Mouse (Mus musculus): ENCODE results near the gene Dis3l2.

Gene Dis3l2

GRCm38 (mm10) chr1:87009156-87009555 lies 305.5 kb downstream of the Dis3l2 start:
- in situ Hi-C loops (cut with MseI, MboI), result no loop called here

DNA sequence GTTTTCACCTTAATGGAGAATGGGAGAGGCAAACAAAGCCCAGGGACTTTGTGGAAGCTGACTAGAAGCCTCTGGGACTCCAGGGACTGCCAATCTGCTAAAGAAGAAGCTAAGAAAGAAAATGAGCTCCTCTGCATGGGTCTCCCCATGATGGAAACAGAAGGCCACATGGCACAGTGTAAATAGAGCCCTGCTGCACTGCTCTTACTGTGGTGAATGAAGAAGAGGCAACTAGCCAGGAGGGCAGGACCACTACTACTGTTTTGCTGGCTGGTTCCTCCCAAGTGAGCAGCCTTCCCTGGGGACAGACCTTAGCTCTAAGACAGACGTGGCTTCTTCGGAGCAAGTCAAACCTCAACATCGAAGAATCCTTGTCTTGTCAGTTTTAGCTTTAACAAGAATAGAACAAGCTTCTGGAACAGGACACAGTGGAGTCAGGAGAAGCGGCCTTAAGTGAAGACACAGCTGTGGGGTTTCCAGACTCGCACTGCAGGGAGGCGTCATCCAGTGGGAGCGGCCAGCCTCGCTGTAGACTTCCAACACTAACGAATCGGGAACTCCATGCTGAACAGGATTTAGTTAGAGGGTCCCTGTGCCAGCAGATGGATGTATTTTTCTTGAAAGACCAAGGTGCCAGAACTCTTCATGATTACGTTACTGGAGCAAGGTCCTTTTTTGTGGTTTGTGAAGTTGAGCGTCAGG lies 307.2 kb downstream of the Dis3l2 start:
- in situ Hi-C loops (cut with MseI, MboI), result no loop called here

- in situ Hi-C loops (cut with MseI, MboI), result no loop called here
Observed at GRCm38 (mm10) chr1:87011718-87012117, 308.1 kb downstream of the Dis3l2 start.

DNA sequence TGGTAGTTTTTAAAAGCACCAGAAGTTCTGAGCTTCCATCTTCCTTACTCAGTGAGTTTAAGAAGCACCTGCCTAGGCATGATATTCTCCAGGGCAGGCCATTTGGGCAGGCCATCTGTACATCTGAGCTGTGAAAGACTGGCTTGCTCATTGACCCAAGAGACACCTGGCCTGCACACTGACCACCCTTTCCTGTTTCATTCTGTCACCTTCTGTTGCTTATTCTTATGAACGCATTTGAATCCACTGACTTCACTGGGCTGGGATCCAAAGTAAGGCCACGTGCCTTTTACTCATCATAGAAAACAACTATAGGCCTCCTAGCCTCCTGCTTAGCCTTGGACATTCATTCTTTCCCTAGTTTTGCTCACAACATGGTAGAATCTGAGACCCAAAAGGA lies 309.0 kb downstream of the Dis3l2 start:
- in situ Hi-C loops (cut with MseI, MboI), result no loop called here

DNA sequence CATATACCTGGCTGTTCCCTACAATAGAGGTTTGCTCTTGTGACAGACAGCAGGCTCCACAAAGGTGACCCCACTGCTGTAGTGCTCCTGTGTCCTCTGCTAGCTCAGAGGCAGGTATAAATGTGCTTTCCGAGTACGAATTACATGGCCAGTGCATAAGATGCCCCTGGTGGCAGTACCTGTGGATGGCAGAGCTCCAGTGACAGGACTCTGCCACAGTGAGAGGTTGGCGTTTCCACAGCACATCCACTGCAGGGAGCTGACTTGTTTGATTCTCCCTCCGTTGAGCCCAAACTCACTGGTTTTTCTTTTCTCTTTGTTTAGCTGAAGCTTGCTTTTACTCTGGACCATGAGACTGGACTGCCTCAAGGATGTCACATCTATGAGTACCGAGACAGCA lies 317.1 kb downstream of the Dis3l2 start:
- in situ Hi-C loops (cut with MseI, MboI), result no loop called here

DNA sequence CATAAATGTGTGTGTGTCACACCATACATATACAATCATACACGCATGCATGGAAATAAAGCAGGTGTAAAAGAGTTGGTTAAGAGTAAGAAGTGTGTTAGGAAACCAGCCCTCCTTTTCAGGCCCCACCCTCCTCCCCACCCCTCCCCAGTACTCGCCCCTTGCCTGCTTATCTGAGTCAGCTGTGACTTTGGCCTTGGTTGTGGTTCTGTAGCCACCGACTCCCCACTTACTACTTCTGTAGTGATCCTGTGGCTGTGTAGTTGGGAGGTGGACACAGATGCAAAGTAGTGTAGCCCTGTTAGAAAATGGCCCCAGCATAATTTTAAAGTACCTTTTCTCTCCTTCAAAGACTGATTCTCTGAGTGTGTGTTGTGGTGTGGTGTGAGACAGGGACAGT lies 318.0 kb downstream of the Dis3l2 start:
- in situ Hi-C loops (cut with MseI, MboI), result no loop called here

- in situ Hi-C loops (cut with MseI, MboI), result no loop called here
Observed at GRCm38 (mm10) chr1:87023291-87024170, 319.9 kb downstream of the Dis3l2 start.

DNA sequence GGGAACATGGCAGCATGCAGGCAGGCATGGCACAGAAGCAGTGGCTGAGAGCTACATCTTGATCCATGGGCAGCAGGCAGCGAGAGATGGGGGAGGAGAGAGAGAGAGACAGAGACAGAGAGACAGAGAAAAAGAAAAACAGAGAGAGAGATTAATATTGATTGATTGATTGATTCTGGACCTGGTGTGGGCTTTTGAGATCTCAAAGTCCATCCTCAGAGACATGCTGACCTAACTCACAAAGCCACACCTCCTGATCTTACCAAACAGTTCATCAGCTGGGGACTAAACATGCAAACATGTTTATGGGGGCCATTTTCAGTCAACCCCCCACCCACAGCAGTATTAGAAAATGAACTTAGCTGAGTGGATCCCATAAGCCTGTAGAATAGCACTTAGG lies 321.4 kb downstream of the Dis3l2 start:
- in situ Hi-C loops (cut with MseI, MboI), result loop anchor here in 1 of 2 experiments (25.0 kb wide), 1 partner anchor 363 kb away; the partner anchor contains the start of gene Nppc

- in situ Hi-C loops (cut with MseI, MboI), result loop anchor here in 1 of 2 experiments (25.0 kb wide), 1 partner anchor 366 kb away; the partner anchor contains the start of gene Nppc
Observed at GRCm38 (mm10) chr1:87028786-87029185, 325.2 kb downstream of the Dis3l2 start.

DNA sequence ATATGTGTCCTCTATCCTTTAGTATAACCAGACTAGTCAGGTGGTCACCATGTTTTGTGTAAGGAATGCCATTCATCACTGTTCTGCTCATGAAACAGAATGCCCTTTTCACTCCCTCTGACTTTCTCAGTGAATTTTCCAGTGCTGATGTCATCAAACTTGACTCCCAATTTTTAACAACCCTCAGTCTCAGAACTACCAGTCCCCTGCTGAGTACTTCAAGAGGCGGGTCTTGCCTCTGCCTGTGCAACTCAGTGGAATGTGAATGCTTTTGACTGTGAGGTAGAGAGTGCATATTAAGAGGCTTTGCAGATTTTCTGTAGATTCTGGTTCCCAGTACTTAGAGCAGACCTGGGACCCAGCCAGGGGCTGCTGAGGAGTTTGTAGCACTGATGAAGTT lies 327.0 kb downstream of the Dis3l2 start:
- in situ Hi-C loops (cut with MseI, MboI), result loop anchor here in 1 of 2 experiments (25.0 kb wide), 1 partner anchor 368 kb away; the partner anchor contains the start of gene Nppc

DNA sequence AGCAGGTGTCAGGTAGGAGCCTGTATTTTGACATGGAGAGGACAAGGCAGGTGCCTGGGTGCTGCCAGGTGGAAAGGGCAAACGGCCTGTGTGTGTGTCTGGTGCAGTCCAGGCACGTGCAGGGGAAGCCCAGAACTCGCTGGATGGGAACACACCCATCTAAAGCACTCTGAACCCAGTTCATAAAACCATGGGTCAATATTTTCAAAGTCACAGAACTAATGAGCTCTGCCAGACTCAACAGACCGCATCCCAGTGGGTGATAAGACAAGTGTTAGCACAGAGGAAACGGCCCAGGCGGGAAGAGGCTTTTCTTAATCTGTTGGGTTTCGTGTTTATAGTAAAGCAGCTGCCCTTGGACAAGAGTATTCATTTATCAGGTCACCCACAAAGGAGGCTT lies 328.9 kb downstream of the Dis3l2 start:
- in situ Hi-C loops (cut with MseI, MboI), result loop anchor here in 1 of 2 experiments (25.0 kb wide), 1 partner anchor 370 kb away; the partner anchor contains the start of gene Nppc

DNA sequence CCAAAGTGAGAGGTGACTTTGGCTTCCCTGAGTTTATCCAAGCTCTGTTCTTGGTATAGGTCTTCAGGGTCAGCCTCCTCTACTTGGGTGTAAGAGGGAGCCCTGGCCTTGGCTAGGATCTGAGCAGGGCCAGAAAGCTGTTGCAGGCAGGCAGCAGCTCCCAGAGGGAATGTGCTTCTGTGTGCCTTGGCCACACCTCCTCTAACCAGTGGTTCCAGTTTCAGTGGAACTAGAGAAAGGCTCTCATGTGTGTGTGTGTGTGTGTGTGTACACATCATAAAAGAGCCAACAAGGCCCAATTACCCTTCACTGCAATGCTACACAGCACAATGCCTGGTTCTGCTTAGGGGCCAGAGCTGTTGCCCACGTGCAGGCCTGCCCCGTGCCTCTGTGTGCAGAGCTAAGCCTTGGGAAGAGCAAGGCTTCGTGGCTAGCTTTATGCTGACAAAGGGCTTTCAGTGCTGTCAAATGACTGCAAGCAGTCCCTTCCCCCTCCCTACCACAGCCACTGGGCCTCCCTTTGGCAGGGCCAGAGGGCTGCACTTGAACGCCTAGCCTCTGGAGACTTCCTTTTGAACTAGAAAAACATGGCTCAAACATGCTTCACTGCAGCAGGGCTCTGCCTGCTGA lies 332.0 kb downstream of the Dis3l2 start:
- in situ Hi-C loops (cut with MseI, MboI), result loop anchor here in 1 of 2 experiments (25.0 kb wide), 1 partner anchor 373 kb away; the partner anchor contains the start of gene Nppc

- in situ Hi-C loops (cut with MseI, MboI), result loop anchor here in 1 of 2 experiments (25.0 kb wide), 1 partner anchor 374 kb away; the partner anchor contains the start of gene Nppc
Observed at GRCm38 (mm10) chr1:87036334-87036733, 332.7 kb downstream of the Dis3l2 start.

DNA sequence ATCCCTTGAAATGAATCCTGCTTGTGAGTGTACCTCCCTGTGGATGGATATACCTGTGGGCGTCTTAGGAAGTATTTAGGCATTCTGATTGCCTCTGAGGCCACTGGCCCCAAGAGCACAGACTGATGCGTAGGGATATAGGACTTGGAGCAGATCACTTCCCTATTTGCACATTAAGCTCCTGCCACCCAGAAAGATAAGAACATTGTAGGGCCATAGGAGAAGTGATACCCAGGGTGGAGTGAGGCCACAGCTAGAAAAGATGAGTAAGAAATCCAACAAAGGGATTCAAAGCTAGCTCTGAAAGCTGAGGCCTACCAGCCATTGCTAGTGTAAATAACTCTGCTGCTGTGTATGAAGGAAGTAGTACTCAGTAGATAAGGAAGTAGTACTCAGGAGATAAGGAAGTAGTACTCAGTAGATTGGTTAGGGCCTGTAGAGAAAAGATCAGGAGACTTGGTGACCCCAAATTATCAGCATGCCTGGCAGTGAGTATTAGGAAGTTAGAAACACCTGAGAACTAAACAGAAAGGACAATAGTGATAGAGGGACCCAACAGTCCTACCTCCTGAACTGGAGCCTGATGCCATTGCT lies 335.0 kb downstream of the Dis3l2 start:
- in situ Hi-C loops (cut with MseI, MboI), result loop anchor here in 1 of 2 experiments (25.0 kb wide), 1 partner anchor 376 kb away; the partner anchor contains the start of gene Nppc

DNA sequence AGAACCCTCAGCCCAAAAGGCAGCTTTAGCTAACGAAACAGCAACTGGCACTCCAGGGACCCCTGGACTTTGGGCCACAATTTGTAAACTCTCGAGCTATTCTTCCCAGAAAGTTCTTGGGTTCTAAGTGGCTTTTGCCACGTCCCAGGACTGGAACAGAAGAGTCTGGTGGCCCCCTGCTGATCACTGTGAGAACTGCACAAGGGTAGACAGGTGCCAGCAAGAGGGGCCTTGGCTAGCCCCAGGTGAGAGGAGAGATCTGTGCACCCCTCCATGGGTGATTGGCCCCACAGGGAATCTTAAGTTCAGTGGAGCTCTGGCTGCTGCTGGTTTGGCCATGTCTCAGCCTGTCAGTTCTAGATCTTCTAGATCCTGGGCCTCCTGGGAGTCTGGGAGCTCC lies 337.5 kb downstream of the Dis3l2 start:
- in situ Hi-C loops (cut with MseI, MboI), result loop anchor here (10.0 to 25.0 kb wide), 2 partner anchors 376 to 379 kb away; partner anchors contain the start of gene Nppc (in 1 of the 2)

DNA sequence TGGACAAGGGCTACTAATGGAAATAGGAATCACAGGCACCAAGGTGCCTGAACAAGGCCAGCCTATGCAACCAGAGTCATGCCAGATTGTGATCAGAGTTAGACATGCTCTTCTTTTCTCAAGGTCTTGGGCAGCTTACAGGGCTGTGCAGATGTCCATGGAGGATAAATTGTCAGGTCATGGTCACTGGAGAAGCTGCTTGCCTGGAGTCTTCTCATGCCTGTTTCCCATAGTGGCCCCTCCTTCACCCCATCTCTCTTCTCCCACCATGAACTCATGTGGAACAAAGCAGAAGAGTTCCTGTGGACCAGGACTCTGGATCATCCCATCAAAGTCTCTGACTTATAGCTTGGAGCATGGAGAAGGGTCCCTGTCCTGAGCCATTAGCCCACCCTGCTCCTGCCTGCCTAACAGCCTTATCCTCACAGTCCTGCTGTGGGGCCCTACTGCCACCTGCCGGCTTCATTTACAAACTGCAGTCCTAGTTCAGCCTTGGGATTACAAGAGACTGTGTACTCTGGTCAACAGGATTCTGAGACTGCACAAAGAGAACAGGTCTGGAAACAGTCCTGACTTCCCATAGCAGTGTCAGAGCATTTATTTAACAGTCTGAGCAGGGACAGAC lies 338.3 kb downstream of the Dis3l2 start:
- in situ Hi-C loops (cut with MseI, MboI), result loop anchor here (10.0 to 25.0 kb wide), 2 partner anchors 377 to 380 kb away; partner anchors contain the start of gene Nppc (in 1 of the 2)

DNA sequence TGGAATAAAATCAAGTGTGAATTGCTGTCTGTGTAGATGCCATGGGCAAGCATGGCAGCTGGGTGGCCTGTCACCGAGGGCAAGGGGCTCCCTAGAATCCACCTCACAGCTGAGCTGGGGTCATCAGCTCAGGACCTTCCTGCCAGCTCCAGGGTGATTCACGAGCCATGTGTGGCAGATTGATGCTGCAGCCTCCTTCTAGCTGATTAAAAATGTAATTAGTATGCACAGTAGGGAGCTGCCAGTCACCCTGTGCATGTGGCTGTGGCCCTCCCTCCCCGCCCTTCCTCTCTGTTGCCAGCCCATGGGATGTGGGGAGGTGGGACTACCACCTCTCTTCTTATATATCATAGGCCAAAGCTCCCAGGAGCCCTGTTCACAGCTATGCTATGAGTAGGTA lies 346.5 kb downstream of the Dis3l2 start:
- in situ Hi-C loops (cut with MseI, MboI), result no loop called here

DNA sequence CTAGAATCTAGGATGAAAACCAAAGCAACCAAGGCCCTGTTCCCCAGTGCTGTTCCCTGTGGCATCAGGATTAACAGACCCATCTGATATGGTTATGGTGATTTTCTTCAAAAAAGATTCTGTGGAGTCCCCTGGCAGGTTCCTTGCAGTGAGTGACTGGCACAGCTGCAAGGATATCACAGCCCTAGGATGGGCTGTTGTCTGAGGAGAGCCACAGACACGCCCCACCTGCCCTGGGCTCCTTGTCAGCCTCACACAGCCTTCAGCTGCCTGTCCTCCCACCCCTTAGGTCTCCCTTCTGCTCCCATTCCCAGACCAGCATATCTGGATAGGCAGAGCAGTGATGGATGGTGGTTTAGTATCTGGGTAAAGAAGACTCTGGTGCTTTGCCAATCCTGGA lies 347.1 kb downstream of the Dis3l2 start:
- in situ Hi-C loops (cut with MseI, MboI), result no loop called here

DNA sequence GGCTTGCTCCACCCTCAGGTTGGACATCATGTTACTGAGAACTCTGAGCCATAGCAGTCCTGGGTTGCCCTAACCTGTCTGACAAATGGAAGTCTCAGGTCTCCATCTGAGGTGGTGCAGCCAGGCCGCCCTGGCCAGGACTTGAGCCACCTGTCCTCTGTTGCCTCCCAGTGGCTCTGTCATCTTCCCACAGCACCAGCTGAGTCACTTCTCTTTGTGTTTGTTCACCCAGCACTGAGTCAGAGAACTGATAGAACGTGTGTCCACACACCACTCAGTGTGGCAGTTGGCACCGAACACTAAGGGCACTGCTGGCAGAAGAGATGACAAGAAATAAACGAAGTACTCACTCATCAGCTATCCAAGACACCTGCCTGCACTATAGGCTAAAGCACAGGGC lies 347.8 kb downstream of the Dis3l2 start:
- in situ Hi-C loops (cut with MseI, MboI), result no loop called here

GRCm38 (mm10) chr1:87057075-87057474 lies 353.5 kb downstream of the Dis3l2 start:
- in situ Hi-C loops (cut with MseI, MboI), result no loop called here

Data from mouse trophoblast stem cell (cell line).